Mouse (Mus musculus) MEL-GATA-1-ER (cell line): ENCODE results near the gene Mpz.

ENCODE experiments used
- DNase-seq: peaks from one replicate; pipeline ENCODE4 v3.0.0-alpha.2; 2012; ENCODE audit warnings: low read depth; ENCODE audit errors: extremely low read depth

The Mpz gene

GRCm38 (mm10) chr1:171149974-171150760 lies at the start of gene Mpz, which contains the start of gene Sdhc:
TSS of gene Mpz (plus strand) at chr1:171150711.
TSS of gene Sdhc (minus strand) at chr1:171150603.
- peak; percentile 79 for DNase-seq

DNA sequence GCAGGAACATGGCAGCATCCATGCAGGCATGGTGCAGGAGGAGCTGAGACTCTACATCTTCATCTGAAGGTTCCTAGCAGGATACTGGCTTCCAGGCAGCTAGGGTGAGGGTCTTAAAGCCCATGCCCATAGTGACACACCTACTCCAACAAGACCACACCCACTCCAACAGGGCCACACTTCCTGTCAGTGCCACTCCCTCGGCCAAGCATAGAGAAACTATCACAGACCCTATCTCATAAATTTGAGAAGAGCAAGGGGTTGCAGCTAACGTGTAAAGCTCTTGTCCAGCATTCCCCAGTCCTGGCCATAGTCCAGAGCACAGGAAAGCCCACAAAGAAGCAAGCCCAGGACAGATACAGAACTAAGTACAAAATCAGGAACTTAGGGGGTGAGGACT lies 49.5 kb upstream of the Mpz start:
- no peak for DNase-seq

GRCm38 (mm10) chr1:171101733-171102546 lies 48.6 kb upstream of the Mpz start:
- peak; percentile 60 for DNase-seq

DNA sequence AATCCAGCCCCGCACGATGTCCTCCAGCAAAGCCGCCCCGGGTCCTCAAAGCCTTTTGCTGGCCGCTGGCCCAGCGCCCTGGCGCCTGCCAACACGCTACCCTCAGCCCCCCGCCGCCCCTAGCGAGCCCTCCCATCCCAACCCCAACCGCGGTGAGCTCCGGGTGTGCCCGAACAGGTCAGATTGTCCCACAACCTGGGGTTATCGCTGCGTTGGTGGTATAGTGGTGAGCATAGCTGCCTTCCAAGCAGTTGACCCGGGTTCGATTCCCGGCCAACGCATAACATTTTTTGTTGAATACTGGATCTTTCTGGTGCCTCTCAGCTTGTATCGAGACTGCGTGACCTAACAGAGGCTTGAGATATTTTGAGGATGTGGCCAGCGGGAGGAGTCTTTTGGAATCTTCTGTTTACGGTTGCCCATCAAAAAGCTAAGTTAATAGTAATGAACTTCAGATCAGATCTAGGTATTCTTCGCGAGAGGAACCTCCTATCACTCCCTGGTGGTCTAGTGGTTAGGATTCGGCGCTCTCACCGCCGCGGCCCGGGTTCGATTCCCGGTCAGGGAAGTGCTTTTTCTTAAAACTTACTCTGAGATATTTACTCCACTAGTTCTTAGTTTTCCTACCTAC lies 47.8 kb upstream of the Mpz start:
- peak; percentile 84 for DNase-seq

GRCm38 (mm10) chr1:171103179-171103840 lies 47.2 kb upstream of the Mpz start:
- DNase-seq, result peak; percentile 77

DNA sequence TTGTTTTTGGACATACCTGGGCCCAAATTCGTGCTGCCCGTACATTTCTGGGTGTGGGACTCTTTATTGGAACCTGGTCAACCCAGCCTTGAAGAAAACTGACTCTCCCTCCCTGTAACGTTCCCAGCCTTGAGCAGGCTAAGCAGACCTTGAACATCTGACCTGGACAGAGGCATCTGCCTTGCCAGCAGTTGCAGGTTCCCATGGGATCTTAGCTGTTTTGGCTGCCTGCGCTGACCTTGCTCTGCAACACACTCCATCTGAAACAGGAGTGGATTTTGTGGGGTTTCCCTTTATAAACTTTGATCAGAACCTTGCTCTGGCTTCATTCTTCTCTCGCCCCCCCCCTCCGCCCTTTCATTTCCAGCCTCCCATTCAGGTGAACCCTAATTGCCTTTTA lies 45.3 kb upstream of the Mpz start:
- DNase-seq, result no peak

- DNase-seq, result no peak
These were observed 40.9 kb upstream of the Mpz start for GRCm38 (mm10) chr1:171109620-171110019.

GRCm38 (mm10) chr1:171110659-171111019 lies 39.9 kb upstream of the Mpz start:
- DNase-seq, result peak; percentile 53

GRCm38 (mm10) chr1:171111020-171111780 lies 39.3 kb upstream of the Mpz start:
- DNase-seq, result peak; percentile 91

GRCm38 (mm10) chr1:171111781-171112575 lies 38.5 kb upstream of the Mpz start:
- DNase-seq, result no peak

DNA sequence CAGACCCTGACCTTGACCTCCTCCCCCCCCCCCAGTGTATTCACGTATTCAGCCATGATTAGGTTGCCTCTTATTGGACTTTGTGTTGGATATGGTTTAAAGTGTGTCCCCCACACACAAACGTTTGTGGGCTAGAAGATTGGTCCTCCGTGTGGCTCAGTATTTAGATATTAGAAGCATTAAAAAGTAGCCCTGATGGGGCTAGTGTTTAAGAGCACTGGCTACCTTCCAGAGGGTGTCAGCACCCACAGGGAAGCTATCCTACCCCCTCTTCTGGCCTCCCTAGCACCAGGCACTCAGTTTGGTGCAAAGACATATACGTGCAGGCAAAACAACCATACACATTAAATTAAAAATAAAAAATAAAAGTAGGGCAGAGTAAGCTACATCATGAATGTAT lies 37.5 kb upstream of the Mpz start:
- no peak for DNase-seq

DNA sequence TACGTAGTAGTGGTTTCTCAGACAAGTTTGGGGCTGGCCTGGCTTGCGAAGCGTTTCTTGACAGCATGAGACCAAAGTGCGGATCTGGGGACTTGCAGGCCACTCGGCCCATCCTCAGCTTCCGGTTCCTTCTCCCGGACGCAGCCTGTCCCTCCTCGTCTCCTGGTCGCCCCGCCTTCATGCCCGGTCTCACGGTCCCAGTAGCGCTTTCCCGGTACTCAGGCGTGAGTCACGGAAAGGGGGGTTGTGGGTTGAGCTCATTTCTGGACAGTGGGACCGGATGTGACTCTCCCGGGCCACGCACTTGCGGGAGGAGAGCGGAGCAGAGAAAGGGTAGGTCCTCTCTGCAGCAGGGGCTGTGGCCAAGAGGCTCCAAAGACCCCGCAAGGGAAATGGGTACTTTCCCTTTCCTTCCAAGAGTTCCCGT lies 36.6 kb upstream of the Mpz start, which contains the start of gene Cfap126:
Gene Cfap126, plus strand, starts transcription at position 46 of the 427 bp plus-strand sequence.
- peak; percentile 77 for DNase-seq

- DNase-seq, result no peak
These were observed 34.2 kb upstream of the Mpz start for GRCm38 (mm10) chr1:171116280-171116679.

DNA sequence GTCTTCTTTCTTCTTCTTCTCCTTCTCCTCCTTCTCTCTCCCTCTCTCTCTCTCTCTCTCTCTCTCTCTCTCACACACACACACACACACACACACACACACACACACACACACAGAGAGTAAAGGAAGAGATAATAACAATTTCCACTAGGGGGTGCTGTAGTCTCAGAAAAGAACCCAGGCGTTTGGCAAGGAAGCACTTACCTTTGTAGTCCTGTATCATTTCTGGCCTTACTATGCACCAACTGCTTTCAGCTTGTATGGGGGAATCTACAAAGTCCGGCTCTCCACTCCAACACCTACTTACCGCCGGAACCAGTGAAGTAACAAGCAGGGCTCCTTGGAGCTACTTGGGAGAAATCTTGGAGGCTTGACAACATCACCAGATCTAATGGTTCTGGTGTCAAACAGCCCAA lies 32.2 kb upstream of the Mpz start:
- peak; percentile 73 for DNase-seq

DNA sequence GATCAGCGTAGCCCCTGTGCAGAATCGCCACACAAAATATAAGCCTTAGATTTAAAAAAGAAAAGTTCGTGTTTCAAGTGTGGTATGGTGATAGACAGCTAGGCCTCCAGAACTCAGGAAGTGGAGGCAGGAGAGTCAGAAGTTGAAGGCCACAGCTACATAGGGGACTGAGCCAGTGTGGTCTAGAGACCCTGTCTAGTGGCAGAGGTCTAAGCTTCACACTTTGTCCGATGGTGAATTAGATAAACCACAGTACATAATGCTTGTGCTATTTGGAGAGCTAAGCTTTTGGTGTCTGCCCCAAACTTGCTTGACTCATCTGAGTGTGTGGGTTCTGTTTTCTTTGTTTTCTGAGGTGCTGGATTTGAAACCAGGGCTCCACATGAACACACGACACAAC lies 31.5 kb upstream of the Mpz start:
- no peak for DNase-seq

DNA sequence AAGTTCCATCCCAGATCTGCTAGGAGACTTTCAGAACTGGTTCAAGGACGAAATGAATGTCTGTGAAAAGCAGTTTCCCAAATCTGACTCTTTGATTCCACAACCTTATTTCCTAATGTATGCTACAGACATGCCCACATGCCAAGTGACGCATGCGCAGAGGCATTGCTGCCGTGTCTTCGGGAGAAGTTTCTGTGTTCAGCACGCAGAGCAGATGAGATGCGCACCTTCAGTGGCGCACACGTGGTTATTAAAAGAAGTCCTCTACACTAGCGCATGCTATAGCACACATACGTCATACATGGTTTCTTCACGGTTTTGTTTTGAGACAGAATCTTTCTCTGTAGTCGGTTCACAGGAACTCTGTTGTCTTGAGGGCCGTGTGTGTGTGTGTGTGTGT lies 31.1 kb upstream of the Mpz start:
- DNase-seq, result no peak

DNA sequence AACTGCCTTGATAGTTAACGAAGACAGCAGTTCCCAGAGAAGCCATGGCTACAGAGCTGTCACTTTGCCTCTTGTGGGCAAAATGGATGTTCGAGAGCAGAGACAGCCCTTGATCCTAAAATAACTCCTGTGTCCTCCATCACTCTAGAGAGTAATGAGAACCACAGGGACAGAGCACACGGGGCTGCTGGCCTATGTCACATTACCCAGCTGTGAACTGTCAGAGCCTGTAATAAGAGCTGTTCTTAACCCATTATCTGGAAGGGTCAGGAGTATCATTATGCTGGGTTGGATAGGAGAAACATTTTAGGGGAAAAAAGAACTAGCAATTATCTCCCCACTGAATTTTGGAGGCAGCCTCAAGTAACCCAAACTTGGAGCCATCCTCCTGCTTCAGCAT lies 29.6 kb upstream of the Mpz start:
- DNase-seq, result no peak

DNA sequence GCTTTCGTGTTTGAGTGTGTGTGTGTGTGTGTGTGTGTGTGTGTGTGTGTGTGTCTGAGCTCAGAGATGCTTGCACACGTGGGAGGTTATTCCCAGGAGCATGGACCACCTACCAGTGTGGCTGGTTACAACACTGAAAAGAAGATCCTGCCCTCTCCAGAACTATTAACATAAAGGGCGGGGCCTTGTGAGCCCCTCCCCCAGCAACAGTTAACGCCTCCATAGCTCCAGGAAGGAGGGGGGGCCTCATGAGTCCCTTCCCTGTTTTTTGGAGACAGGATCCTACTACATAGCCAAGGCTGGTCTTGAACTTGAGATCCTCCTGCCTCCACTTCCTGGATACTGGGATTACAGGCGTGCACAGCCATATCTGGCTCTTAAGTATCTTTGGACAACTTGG lies 28.7 kb upstream of the Mpz start:
- no peak for DNase-seq

DNA sequence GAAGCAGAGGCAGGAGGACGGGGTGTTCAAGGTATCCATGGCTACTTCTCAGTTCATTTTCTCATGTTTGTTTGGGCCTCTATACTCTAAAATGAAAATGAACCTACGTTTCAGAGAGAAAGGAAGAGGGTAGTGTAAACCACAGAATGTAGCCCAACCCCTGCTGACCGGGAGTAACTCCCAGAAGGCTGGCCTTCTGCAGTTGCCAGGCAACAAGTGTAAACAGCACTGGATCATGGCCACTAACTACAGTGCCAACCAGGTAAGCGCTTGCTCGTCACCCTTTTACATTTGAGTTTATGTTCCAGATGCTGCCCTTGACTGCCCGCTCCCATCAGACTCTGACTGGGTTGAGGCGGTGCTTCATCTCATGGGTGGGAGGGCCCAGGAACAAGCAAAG lies 27.6 kb upstream of the Mpz start:
- DNase-seq, result no peak

- DNase-seq, result no peak
These were observed 26.1 kb upstream of the Mpz start for GRCm38 (mm10) chr1:171124398-171124797.
